Mouse (Mus musculus) heart, postnatal 10 days (tissue): ENCODE measurements around the gene Pbx1. TPM values are rescaled to one million over a fixed set of nuclear protein-coding genes. Genes with fewer than 3 reads are reported as not detected.
"Not testable (repeated sequence)": the region's sequence is repeated elsewhere in the genome, so short reads cannot be mapped to it uniquely, and the experiment has no call there.

Experiments
- DNase-seq, 2 experiments: peaks; one replicate each; pipeline ENCODE4 v3.0.0; 2021
- intact Hi-C: fragments of 180-260 bp; cut with DNase I; formaldehyde crosslinking; loops from one replicate; pipeline ENCODE4 v1.15.1; 2025
- total RNA-seq, 2 experiments: library from RNA; stranded (reverse); gene quantifications; 2 replicates each; pipeline ENCODE4 v1.2.3; 2021

Pbx1 gene
- total RNA-seq, result 10 to 100 TPM; 67.4 to 78.3 TPM

DNA sequence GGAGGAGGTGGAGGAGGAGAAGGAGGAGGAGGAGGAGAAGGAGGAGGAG, at the start of gene Pbx1:
Pbx1 (minus strand) TSS at position 39 of the 49 bp plus-strand sequence.
- intact Hi-C loops, result loop anchor here (5.0 kb wide), 2 partner anchors 145 to 220 kb away; no protein-coding TSS in a partner anchor

DNA sequence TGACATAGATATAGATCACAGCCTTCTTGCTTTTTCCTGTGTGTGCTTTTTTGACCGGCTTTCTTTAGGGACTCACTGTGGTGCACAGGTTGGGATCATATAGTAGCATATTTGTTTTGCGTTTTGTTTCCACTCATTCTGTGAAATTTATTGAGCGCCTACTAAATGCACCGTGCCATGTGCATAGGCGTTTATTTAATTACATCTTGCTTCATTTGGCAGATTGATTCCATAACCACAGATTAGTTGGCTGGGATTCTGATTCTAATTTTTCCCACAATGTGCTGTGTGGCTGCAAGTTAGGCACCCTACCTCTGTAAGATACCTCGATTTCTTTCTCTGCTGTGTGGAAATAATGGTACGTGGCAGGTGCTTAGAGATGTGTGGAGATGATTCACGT, 47.6 kb upstream of the Pbx1 start:
- intact Hi-C loops, result no loop called here
- DNase-seq, result no peak

More for the DNA sequence above, at the start of gene Pbx1:
- DNase-seq, result not testable (repeated sequence)

GRCm38 (mm10) chr1:168478829-168479228, 46.8 kb upstream of the Pbx1 start:
- intact Hi-C loops, result no loop called here
- DNase-seq, result no peak

DNA sequence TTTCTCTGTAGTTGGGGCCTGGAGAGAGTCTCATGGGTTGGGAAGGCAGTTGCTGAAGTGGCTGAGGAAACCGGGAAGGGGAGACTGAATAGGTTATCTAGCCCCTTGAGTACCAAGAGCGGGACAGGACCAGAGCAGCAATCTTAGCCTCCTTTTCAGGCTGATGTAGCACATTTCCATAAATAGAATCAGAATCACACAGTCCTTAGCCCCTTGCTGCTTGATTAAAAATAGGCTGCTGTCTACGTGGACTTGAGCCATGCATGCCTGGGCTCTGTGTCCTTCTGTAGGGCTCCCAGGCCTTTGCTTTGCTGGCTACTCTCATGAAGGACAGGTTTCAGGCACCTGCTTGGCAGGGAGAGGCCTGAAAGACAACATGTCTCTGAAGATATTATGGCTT, 44.8 kb upstream of the Pbx1 start:
- DNase-seq, result peak; percentile 63 to 77
- intact Hi-C loops, result no loop called here

- peak; percentile 26 to 32 for DNase-seq
- intact Hi-C loops, result no loop called here
Measured at GRCm38 (mm10) chr1:168476216-168476897, 44.3 kb upstream of the Pbx1 start.

- intact Hi-C loops, result no loop called here
Measured at GRCm38 (mm10) chr1:168475579-168476208, 43.6 kb upstream of the Pbx1 start.

GRCm38 (mm10) chr1:168473255-168474069, 41.4 kb upstream of the Pbx1 start:
- intact Hi-C loops, result no loop called here

More at GRCm38 (mm10) chr1:168475579-168476208, 43.6 kb upstream of the Pbx1 start:
- DNase-seq, result no peak

DNA sequence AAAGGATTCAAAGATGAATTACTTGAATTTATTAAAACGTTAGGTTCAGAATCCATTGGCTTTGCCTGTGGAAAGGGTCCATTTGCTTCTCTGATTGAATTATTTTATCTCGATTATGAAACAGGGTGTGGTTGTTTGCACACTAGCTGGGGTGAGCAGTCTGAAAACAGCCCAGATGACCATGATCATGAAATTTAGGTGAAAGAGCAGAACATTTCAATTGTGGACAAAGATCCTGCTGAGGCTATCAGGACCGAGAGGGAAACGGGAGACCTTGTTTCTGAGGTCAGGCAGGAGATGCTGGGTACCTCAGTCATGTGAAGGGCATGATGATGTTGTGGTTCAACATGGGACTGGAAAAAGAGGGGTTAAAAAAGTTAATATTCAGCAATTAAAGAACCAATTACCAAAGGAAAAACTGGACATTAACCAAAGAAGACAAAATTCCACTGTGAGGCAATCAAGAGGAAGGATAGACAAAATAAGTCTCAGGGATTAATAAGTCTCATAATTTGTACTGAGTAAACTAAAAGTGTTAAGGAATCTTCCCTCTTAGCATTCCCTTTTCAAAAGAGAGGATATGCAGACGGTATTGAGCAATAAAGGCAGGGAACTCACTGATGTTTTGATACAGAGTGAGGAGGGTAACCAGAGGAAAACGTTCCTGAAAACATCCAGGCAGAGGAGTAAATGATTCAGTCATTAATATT, 40.6 kb upstream of the Pbx1 start:
- intact Hi-C loops, result no loop called here
- DNase-seq, result no peak

More at GRCm38 (mm10) chr1:168473255-168474069, 41.4 kb upstream of the Pbx1 start:
- peak; percentile 27 to 47 for DNase-seq

- no peak for DNase-seq
- intact Hi-C loops, result loop anchor here (5.0 to 10.0 kb wide), 2 partner anchors 645 to 888 kb away; no protein-coding TSS in a partner anchor
Measured at GRCm38 (mm10) chr1:168459426-168459825, 27.4 kb upstream of the Pbx1 start.

DNA sequence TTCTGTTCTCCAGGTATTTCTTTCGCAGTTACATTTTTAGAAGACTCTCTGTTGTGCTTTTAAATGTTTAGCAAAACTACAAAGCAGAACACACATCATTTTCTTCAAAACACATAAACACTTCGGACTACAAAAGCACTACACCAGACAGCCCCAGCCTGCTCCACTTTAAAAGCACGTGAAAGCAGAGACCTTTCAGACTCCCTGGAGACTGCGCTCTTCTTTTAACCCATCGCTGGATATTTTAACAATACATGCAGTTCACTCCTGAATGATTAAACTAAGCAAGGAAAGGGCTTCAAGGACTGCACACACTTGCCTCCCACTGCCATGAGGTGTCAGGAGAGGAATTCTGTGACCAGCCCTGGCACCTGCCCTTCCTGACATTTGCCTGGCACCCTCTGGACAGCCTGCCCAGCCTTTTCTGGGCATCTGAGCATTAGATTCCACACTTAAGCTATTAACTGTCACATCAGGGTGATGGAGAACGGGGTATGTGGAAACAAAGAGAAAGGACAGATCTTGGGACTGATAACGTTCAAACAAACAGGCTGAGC, 25.2 kb upstream of the Pbx1 start:
- intact Hi-C loops, result loop anchor here (5.0 to 10.0 kb wide), 2 partner anchors 648 to 890 kb away; no protein-coding TSS in a partner anchor
- peak; percentile 49 to 64 for DNase-seq

- intact Hi-C loops, result loop anchor here (5.0 to 10.0 kb wide), 2 partner anchors 650 to 892 kb away; no protein-coding TSS in a partner anchor
- no peak for DNase-seq
Measured at GRCm38 (mm10) chr1:168455178-168455577, 23.1 kb upstream of the Pbx1 start.

DNA sequence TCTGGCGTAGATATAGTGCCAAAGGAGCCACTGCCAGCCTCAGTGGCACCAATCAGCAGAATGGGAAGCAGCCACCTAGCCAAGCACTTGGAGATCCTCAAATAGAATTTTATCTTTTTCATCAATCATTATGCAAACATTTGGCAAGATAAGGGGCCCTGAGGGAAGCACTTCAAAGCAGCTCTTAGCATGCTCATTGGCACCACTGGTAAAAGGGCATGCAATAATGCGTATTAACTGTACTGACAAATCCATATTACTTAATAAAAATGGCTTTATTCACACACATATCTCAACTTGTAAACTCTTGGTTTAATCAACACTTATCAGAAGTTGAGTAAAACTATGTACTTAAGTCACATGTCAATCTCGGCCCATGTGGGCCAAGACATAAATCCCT, 1.6 kb upstream of the Pbx1 start:
- no peak for DNase-seq
- intact Hi-C loops, result loop anchor here (5.0 kb wide), 2 partner anchors 146 to 221 kb away; no protein-coding TSS in a partner anchor

GRCm38 (mm10) chr1:168432281-168432725, 233 bp upstream of the Pbx1 start:
- peak; percentile 97 to 98 for DNase-seq
- intact Hi-C loops, result loop anchor here (5.0 kb wide), 2 partner anchors 145 to 220 kb away; no protein-coding TSS in a partner anchor

DNA sequence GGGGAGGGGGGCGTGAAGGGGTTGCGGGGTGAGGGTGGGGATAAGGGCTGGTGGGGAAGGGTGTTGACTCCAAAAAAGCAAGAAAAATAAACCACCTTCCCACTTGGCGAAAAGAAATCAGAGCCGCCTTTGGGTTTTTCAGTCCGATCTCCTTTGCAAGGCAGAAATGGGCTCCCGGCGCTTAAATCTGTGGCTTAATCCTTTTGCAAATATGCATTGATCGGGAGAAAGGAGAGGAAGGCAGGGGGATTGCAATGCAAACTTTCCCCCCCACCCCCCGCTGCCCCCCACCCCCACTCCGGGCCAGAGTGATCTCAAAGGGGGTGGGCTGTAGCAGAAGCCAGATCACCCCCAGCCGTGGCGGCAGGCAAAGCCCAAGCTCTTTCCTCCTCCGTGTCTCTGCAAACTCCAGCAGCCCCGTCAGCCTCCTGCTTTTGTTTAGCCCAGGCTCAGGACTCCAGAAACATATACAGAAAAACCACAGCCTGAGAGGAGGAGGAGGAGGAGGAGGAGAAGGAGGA, 299 bp downstream of the Pbx1 start:
- DNase-seq, result peak in 1 of 2 experiments; percentile 85
- intact Hi-C loops, result loop anchor here (5.0 kb wide), 2 partner anchors 144 to 219 kb away; no protein-coding TSS in a partner anchor

DNA sequence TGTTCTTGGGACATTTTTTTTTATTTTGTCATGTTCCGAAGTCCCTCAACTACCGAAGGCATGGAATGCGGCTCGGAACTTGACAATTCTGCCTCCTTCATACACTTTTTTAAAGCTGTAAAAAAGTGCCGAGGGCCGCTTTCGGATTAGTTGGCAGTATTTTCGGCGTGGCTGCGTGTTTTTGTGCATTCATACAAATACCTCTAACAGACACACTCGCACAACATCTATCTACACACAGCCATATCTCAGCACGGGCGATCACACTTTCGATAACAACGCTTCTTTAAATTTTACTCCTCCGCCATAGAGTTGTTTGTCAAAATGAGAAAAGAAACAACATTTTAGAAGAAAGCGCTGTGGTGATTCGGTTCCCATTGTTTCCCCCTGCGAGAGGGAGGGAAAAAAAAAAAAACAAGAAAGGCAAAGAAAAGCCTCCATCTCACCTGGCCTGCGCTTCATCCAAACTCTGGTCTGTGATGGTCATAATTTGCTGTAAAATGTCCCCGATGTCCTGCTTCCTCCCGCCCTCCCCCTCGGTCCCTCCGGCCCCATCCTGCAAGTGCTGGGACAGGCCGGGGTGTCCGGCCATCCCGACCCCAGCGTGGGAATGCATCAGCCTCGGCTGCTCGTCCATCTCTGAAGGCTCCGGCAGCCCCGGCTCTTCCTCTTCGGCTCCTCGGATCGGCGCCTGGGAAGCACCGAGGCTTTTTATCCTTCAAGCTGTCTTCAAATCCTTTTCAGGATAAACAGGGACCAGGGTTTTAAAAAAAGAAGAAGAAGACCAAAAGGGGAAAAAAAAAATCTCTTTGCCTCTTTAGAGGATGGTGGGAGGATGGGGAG, 981 bp downstream of the Pbx1 start:
- intact Hi-C loops, result loop anchor here (1.0 to 5.0 kb wide), 3 partner anchors 39 to 219 kb away; no protein-coding TSS in a partner anchor
- peak; percentile 57 to 62 for DNase-seq

- intact Hi-C loops, result loop anchor here (1.0 to 5.0 kb wide), 3 partner anchors 38 to 218 kb away; no protein-coding TSS in a partner anchor
- peak in 1 of 2 experiments; percentile 34 for DNase-seq
Measured at GRCm38 (mm10) chr1:168429856-168430644, 2.0 kb downstream of the Pbx1 start.

- intact Hi-C loops, result no loop called here
- no peak for DNase-seq
Measured at GRCm38 (mm10) chr1:168429406-168429805, 2.7 kb downstream of the Pbx1 start.

GRCm38 (mm10) chr1:168428255-168428654, 3.8 kb downstream of the Pbx1 start:
- DNase-seq, result no peak
- intact Hi-C loops, result no loop called here
